9 mouse cellular contexts compared by ENCODE assay signal in the genomic region with DNA sequence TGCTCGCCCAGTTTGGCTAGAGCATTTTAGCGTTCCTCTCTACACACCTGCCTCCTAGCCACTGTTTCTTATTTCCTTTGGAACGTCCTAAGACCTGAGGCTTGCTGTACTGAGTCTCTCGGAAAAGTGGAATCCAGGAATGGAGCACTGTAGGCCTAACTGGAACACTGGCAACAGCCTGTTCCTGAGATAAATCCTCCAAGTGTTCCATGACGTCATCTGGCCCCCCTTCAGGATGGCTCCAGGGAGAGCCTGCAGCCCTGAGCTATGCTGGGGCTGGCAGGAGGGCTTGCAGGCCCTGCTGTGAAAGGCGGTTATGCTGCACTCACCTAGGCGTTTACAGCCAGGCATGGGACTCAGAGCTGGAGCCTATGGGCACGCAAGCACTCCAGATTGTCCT.
DNase-seq lines count a peak whose midpoint lies in the region; ATAC-seq lines count a peak whose summit lies in the region.
"Had no signal": no experiment of that assay in that cellular context is flagged by ENCODE, and none has a peak within 500 bp of the region (broad histone marks: within the 10 kb centered on the region; RNA-seq: fewer than 3 reads in every experiment).

No protein-coding gene starts in this region.

- intact Hi-C loops in left cerebral cortex, postnatal 25 days (cut with DNase I): no loop called here

- ATAC-seq in heart, embryonic 16.5 days (replicated peaks; ENCODE audit: extremely low read depth, insufficient read depth, low FRiP score): peak; percentile 80

- DNase-seq in right cerebral cortex, adult 18-20 months: peak; percentile 72
- no peak for DNase-seq in right cerebral cortex, adult 2 months (ENCODE audit: low spot score in 2 of 2)
- peak; percentile 8 for DNase-seq in embryo, embryonic 11.5 days (ENCODE audit: low read depth, low spot score)
- peak; percentile 49 to 78 for DNase-seq in left cerebral cortex, postnatal 25 days (ENCODE audit: low spot score in 2 of 2)
- DNase-seq in skeletal muscle tissue, adult 2 months (ENCODE audit: low read depth, low spot score): peak; percentile 33
- DNase-seq in neural tube, embryonic 10.5 days (ENCODE audit: extremely low spot score, low spot score): no peak
- no peak for DNase-seq in spleen, postnatal 10 days (ENCODE audit: low spot score in 2 of 2)

- H3K27me3 ChIP-seq in heart, embryonic 16.5 days (ENCODE audit: control insufficient read depth, insufficient read depth, low read length): no peaks in the 10 kb centered on the region

- H3K27ac ChIP-seq in heart, embryonic 16.5 days (ENCODE audit: low read length): peak overlapping the region; percentile 66
- H3K27ac ChIP-seq: macrophage had no signal

- no peaks in the 10 kb centered on the region for H3K36me3 ChIP-seq in heart, embryonic 16.5 days (ENCODE audit: control insufficient read depth, insufficient read depth)

- 26% methylated on average over 8 of the region's 8 CpGs for WGBS in heart, embryonic 16.5 days

- H3K4me3 ChIP-seq in heart, embryonic 16.5 days (ENCODE audit: low read length): no peak overlapping the region

- H3K4me2 ChIP-seq in heart, embryonic 16.5 days (ENCODE audit: low read depth, low read length): no peak overlapping the region

- peaks cover 27% of the 10 kb centered on the region for H3K4me1 ChIP-seq in heart, embryonic 16.5 days (ENCODE audit: control insufficient read depth, insufficient read depth, low read length)

- peak overlapping the region; percentile 8 for H3K9ac ChIP-seq in heart, embryonic 16.5 days (ENCODE audit: low read length)

- H3K9me3 ChIP-seq in heart, embryonic 16.5 days (replicated peaks; ENCODE audit: control insufficient read depth, low read length): no peaks in the 10 kb centered on the region

Comparison
In these comparisons a context has a peak if more than half of its experiments do, and no peak if none do; other contexts are left out.
1. DNase-seq: peak in right cerebral cortex, adult 18-20 months (single experiment), embryo, embryonic 11.5 days (single experiment), left cerebral cortex, postnatal 25 days (2 of 2) and skeletal muscle tissue, adult 2 months (single experiment); none in right cerebral cortex, adult 2 months (0 of 2), neural tube, embryonic 10.5 days (single experiment) and spleen, postnatal 10 days (0 of 2).